Mouse (Mus musculus): ENCODE measurements around the gene Anapc15-ps.

Anapc15-ps gene

DNA sequence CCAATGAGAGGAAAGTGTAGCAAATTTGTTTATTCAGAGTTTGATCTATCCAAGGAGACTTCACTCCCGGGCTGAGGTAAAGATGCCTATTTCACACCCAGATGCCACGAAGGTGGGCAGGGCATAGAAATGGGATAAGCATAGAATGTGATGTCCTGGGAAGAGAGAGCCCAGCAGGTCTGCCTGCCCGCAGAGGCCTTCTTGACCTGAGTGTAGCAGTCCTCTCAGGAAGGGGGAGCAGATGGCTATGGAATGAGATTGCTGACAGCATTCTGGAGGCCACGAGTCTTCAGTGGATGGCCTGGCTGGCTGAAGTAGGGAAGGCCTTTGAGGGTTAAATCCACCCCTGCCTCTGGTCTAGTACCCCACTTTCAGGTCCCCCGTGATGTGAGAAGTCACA, 5.9 kb upstream of the Anapc15-ps start:
- ChIA-PET CTCF (no interaction called here), POLR2A (interaction anchor here in 1 of 4 experiments (0.6 to 4.0 kb wide), 2 partner anchors 41 to 261 kb away, joined by 3 to 19 read pairs; no protein-coding TSS in a partner anchor)

GRCm38 (mm10) chr10:95678661-95679060, 5.4 kb upstream of the Anapc15-ps start:
- POLR2A ChIA-PET: no interaction called here
- CTCF ChIA-PET: no interaction called here

DNA sequence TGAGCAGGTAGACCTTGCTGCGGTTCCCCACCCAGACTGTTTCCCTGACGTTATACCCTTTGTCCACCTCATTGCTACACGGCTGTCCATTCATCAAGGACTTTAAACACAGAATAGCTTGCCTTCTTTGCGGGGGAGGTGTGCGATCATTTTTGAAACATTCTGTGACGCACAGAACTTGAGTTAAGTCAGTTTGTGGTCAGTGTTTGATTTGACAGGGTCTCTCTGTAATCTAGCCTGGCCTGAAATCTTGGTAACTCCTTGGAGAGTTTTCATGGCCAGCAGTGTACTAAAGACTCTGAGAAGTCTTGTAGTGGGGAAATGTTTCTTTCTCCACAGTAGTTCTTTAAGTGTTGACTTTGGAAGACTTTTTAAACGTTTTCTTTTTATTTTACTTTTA, 5.0 kb upstream of the Anapc15-ps start:
- CTCF ChIA-PET: no interaction called here

DNA sequence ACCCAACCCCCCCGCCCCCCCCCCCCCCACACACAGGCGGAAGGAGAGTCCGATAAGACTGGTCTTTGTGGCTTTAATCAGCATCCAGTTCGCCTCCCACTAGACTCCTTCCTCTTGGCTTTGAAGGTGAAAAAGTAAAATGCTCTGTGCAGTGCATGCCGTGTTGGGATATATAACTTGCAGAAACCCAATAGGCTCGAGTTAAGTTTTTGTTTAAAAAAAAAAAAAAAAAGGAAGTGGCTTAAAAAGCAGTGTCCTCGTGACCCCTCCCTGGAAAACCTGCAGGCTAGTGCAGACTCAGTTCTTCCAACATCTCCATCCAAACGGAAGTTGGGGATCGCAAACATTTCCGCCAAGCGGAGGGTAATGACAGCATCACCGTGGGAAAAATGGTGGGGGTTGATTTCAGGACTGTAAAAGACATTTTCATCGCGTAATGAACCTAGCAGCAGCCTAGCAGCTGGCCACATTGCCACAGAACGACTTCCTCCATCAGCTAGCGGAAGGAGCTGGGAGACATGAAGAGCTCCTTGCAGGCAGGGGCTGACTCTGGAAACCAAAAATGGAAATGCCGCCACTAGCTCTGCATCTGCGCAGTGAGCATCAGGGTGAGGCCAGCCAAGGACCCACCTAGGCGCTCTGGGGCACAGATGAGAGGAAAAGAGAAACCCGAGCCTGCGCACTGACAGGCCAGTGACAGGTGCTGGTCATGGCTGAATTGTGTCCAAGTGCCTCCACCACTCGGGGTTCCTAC, 4.3 kb upstream of the Anapc15-ps start:
- CTCF ChIA-PET: interaction anchor here in 1 of 4 experiments (0.5 to 0.6 kb wide), 3 partner anchors 161 to 969 kb away, joined by 3 to 4 read pairs (median 3); no protein-coding TSS in a partner anchor
- POLR2A ChIA-PET: interaction anchor here in 3 of 4 experiments (0.5 to 1.5 kb wide), 7 partner anchors 17 to 851 kb away, joined by 3 to 5 read pairs (median 3); no protein-coding TSS in a partner anchor

More for the DNA sequence above, 5.0 kb upstream of the Anapc15-ps start:
- POLR2A ChIA-PET: interaction anchor here in 2 of 4 experiments (1.1 to 1.5 kb wide), 2 partner anchors 19 to 42 kb away, joined by 3 read pairs; no protein-coding TSS in a partner anchor

GRCm38 (mm10) chr10:95676991-95677355, 3.7 kb upstream of the Anapc15-ps start:
- CTCF ChIA-PET: no interaction called here
- POLR2A ChIA-PET: interaction anchor here in 2 of 4 experiments (0.9 to 1.5 kb wide), 5 partner anchors 16 to 850 kb away, joined by 3 to 5 read pairs (median 3); no protein-coding TSS in a partner anchor

- POLR2A ChIA-PET: interaction anchor here in 1 of 4 experiments (0.7 to 2.0 kb wide), 6 partner anchors 11 to 850 kb away, joined by 3 to 5 read pairs (median 4); no protein-coding TSS in a partner anchor
- CTCF ChIA-PET: no interaction called here
These were observed 3.1 kb upstream of the Anapc15-ps start for GRCm38 (mm10) chr10:95676387-95676786.

GRCm38 (mm10) chr10:95670781-95671780, 2.2 kb downstream of the Anapc15-ps start:
- CTCF ChIA-PET: no interaction called here
- POLR2A ChIA-PET: interaction anchor here in 3 of 4 experiments (0.6 to 1.7 kb wide), 5 partner anchors 48 to 494 kb away, joined by 3 to 11 read pairs (median 3); no protein-coding TSS in a partner anchor

- CTCF ChIA-PET: no interaction called here
- POLR2A ChIA-PET: interaction anchor here in 2 of 4 experiments (0.6 to 1.7 kb wide), 3 partner anchors 49 to 104 kb away, joined by 3 to 4 read pairs (median 3); no protein-coding TSS in a partner anchor
These were observed 3.4 kb downstream of the Anapc15-ps start for GRCm38 (mm10) chr10:95669872-95670271.

DNA sequence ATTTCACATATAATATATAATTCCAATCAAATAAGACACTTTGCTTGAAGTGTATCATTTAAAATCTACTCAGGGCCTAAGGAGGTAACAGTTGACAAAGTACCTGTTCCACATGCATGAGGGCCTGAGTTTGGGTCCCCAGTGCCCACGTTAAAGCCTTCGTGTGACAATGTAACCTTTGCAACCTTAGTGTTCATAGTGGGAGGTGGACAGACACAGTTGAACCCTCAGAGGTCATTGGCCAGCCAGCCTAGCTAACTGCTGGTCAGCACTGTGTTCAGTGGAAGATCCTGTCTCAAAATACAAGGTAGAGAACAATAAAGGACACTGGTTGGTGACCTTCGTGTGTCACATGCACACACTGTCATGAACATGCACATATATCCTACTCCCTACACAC, 4.2 kb downstream of the Anapc15-ps start:
- CTCF ChIA-PET: no interaction called here
- POLR2A ChIA-PET: no interaction called here

DNA sequence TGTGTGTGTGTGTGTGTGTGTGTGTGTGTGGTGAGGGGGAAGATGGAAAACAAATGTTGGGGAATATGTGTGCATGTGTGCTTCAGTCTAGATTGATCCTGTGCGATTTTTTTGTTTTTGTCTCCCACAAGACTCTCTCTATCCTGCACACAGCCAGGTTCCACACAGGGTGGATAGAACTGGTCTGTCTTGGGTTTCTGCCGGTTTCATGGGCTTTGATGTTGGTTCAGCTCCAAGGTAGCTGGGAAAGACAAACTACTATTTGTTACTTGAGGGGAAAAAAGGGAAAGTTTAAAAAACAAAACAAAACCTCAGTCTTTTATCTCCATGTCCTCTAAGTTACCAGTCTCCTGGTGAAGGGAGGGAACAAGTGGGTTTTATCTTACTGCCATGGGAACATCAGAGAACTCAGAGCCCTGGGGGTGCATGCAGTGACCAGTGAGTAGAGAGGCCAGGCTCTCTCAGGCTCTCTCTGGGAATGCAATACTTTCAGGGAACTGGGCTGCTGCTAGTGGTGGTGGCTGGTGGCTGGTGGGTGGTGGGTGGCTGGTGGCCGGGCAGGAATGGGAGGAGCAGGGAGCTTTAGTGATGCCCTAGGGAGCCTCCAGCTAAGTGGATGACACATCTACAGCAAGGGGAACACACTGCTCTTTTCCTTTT, 5.8 kb downstream of the Anapc15-ps start:
- POLR2A ChIA-PET: interaction anchor here in 3 of 4 experiments (0.6 to 1.6 kb wide), 5 partner anchors 13 to 56 kb away, joined by 3 to 10 read pairs (median 4); no protein-coding TSS in a partner anchor

DNA sequence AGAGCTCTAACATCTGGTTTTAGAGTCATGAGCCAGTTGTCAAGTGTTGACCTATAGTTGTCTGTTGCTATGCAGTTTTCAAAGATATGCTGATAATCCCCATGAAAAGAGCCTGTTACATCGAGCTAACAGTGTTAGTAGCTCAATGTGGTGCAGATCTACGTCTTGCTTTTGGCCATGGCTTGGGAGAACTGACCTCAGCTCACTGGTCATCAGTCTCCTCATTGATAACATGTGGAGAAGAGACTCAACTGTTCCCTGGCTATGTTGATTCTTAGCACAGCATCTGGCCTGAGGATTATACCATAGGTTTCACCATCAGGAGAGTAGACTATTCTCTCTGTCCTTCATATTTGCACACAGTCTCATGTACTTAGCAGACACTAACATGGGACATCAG, 6.5 kb downstream of the Anapc15-ps start:
- ChIA-PET CTCF (no interaction called here), POLR2A (interaction anchor here in 2 of 4 experiments (0.8 to 1.0 kb wide), 2 partner anchors 56 to 103 kb away, joined by 5 read pairs; partner anchors contain the start of gene Nudt4 (in 1 of the 2))

More for the DNA sequence above, 5.8 kb downstream of the Anapc15-ps start:
- CTCF ChIA-PET: interaction anchor here in 1 of 4 experiments (0.6 kb wide), 1 partner anchor 1890 kb away, joined by 6 read pairs; no protein-coding TSS in a partner anchor

GRCm38 (mm10) chr10:95665426-95665990, 7.7 kb downstream of the Anapc15-ps start:
- POLR2A ChIA-PET: interaction anchor here in 1 of 4 experiments (0.5 to 1.8 kb wide), 6 partner anchors 9 to 1644 kb away, joined by 3 to 5 read pairs (median 4); no protein-coding TSS in a partner anchor
- CTCF ChIA-PET: interaction anchor here in 2 of 4 experiments (0.6 kb wide), 2 partner anchors 84 to 661 kb away, joined by 3 to 5 read pairs; no protein-coding TSS in a partner anchor

DNA sequence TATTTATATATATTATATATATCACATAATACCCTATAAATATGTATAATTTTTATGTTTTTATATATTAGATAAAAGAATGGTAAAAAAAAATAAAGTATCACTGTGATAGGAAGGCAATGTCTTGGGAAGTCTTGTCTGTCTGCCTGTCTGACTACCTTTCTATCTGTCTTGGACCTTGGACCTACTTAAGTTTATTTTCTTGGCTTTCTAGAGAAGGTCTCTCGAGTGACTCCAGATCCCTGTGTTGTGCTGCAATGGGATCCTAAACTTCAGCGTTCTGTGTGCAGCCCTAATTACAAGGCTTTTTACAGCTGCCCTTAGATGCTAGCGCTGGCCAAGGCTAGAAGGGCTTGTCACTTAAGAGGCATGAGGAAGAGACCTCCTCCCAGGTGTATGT, 8.6 kb downstream of the Anapc15-ps start:
- ChIA-PET POLR2A (interaction anchor here in 1 of 4 experiments (0.7 to 1.8 kb wide), 4 partner anchors 8 to 49 kb away, joined by 3 to 5 read pairs (median 4); no protein-coding TSS in a partner anchor), CTCF (interaction anchor here in 1 of 4 experiments (0.5 to 0.6 kb wide), 2 partner anchors 85 to 271 kb away, joined by 4 to 5 read pairs; no protein-coding TSS in a partner anchor)

- CTCF ChIA-PET: no interaction called here
- POLR2A ChIA-PET: interaction anchor here in 2 of 4 experiments (1.2 to 1.6 kb wide), 3 partner anchors 16 to 299 kb away, joined by 3 to 4 read pairs (median 3); no protein-coding TSS in a partner anchor
These were observed 12.9 kb downstream of the Anapc15-ps start for GRCm38 (mm10) chr10:95660356-95660755.

DNA sequence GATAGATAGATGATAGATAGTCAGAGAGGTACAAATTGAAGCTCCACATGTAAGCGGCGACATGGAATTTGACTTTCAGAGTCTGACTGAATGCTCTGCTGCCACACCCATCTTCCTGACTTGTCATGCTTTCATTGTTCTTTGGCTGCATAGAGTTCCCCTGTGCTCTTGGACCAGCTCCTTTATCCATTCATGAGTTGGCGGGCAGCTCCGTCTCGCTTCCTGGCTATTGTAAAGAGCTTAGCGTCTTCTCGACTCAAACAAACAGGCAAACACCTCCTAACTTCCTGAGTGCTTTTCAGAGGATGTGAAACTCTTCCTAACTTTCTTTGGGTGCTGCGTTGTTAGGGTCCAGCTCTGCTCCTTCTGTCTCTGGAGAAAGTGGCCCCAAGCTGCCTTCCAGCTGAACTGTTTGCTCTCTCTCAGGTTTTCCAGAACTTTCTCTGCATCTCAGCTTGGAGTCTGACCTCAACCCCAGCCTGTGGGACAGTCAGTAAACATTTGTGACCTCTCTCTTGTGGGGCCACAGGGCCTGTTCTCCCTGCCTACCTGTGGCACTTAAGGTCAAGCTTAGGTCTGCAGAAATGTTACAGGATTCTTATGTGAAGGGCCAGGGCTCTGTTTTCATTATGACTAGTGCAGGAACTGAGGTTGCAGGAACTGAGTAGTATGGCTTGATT, 13.6 kb downstream of the Anapc15-ps start:
- POLR2A ChIA-PET: interaction anchor here in 2 of 4 experiments (0.6 to 1.2 kb wide), 10 partner anchors 11 to 298 kb away, joined by 3 to 7 read pairs (median 3); no protein-coding TSS in a partner anchor
- CTCF ChIA-PET: no interaction called here

GRCm38 (mm10) chr10:95658836-95659343, 14.4 kb downstream of the Anapc15-ps start:
- CTCF ChIA-PET: no interaction called here
- POLR2A ChIA-PET: interaction anchor here in 2 of 4 experiments (0.8 to 1.2 kb wide), 7 partner anchors 11 to 63 kb away, joined by 3 to 7 read pairs (median 3); no protein-coding TSS in a partner anchor
